Mouse (Mus musculus) embryo, embryonic 9.5 days (tissue): ENCODE data around the gene Cryzl2.

ENCODE experiments used
- DNase-seq: peaks from one replicate; pipeline ENCODE4 v3.0.0-alpha.2; 2017; ENCODE audit errors: extremely low spot score

Gene Cryzl2

GRCm38 (mm10) chr1:157472716-157473115 lies 14.3 kb downstream of the Cryzl2 start:
- DNase-seq, result no peak

- DNase-seq, result no peak
These were observed 16.5 kb downstream of the Cryzl2 start for GRCm38 (mm10) chr1:157474865-157475264.

GRCm38 (mm10) chr1:157476231-157476630 lies 17.9 kb downstream of the Cryzl2 start:
- DNase-seq, result no peak

GRCm38 (mm10) chr1:157480090-157480489 lies 21.7 kb downstream of the Cryzl2 start:
- DNase-seq, result no peak

GRCm38 (mm10) chr1:157480901-157481300 lies 22.5 kb downstream of the Cryzl2 start:
- DNase-seq, result no peak

GRCm38 (mm10) chr1:157481666-157482065 lies 23.3 kb downstream of the Cryzl2 start:
- DNase-seq, result no peak

GRCm38 (mm10) chr1:157484161-157484560 lies 25.8 kb downstream of the Cryzl2 start:
- no peak for DNase-seq

- DNase-seq, result no peak
These were observed 42.3 kb downstream of the Cryzl2 start for GRCm38 (mm10) chr1:157500657-157501056.

DNA sequence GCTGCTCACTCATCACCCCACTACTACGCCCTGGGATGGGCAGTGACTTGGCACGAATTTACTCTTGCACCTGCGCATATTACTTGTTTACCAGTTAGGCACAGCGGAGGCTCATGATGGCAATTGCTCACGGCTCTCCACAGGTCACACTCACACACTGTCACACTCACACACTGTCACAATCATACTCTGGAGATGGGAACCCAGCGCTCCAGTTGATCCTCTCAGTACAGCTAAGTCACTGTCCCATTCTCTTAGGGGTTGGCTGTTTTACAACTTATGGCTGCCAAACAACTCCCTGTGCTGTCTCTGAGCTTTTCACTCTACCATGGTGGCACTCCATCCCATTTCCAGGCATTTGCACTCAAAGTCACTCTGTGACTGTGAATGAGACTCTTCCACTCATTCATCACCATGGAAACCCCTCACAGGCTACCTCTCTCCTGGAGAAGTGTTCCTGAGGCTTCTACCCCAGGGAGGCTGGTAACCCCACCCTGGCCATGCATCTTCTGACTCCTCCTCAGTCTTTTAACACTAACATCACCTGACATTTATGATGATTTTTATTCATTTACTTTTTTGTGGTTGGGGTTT lies 43.1 kb downstream of the Cryzl2 start:
- no peak for DNase-seq

DNA sequence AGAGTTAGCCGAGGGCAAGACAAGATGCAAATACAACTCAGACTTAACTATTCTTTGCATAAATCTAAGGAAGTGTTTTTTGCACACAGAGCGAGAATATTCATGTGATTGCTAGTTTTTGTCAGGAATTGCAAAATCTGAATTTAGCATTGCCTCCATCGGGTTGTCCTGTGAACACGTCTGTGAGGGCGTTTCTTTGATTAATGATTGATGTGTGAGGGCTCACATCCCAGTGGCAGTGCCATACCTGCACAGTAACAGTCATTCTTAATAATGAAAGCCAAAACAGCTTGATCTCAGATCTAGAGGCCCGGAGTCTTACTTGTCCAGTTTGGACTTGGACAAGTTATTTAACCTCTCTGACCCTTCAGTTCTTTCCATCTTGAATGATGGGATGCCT lies 44.7 kb downstream of the Cryzl2 start:
- DNase-seq, result no peak

DNA sequence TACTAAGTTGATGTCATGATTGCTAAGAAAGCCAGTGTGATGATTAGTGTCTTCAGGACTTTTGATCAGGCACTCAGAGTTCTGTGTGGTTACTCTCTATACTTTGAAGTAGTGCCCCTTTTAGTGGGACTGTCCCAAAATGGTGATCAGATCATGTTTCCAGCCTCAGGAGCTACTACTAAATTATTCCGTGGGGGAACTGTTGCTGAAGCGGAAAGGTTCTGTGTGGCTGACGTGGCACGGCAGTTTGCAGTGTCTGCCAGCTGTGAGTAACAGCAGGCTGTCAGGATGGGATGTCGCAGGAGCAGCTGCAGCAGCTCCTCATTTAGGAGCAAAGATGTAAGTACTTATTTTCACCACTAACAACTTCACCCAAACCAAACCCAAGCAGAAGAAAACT lies 48.1 kb downstream of the Cryzl2 start, which contains the start of gene Sec16b:
Gene Sec16b, plus strand, starts transcription at position 207 of the 400 bp plus-strand sequence.
- peak; percentile 48 for DNase-seq

DNA sequence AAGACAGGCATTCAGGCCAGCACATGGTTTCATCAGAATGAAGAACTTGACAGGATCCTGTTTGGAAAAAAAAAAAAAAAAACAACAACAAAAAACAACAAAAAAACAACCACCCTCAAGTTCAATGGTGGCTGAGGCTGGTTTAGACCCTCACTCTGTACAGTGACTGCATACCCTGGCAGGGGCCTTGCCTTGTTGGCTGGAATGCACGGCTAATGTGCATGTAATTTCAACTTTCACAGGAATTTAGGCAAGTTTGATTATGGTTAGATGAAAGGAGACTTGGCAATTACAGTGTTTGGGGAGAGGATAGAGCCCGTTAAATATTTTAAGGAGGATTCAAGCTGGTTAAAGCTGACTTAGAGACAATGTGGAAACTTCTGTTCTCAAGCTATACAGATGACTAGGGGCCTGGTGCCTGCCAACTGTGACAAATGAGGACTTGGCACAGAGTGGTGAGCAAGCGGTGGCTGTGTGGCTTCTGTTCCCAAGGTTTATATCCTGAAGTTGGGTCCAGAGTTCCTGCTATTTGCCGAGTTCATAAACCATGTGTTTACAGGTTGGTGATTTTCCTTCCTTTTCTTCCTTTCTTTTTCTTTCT lies 48.7 kb downstream of the Cryzl2 start:
- peak; percentile 28 for DNase-seq

DNA sequence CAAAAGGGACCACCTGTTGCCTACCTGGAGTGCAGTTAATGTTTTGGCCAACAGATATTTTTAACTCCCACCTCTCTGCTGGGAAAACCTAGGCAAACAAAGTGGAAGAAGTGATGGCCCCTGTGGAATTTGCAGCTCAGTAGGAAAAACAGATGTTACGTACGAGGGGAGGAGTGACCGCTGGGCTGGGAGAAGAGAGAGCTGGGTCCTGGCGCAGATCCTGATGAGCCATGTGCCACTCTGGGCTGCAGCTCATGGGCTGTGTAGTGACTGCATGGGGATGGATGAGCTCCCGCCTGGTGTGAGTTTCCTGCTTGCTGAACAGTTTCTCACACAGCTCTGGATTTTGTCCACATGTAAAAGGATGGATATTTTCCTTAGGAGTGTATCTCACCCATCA lies 49.4 kb downstream of the Cryzl2 start:
- peak; percentile 24 for DNase-seq

DNA sequence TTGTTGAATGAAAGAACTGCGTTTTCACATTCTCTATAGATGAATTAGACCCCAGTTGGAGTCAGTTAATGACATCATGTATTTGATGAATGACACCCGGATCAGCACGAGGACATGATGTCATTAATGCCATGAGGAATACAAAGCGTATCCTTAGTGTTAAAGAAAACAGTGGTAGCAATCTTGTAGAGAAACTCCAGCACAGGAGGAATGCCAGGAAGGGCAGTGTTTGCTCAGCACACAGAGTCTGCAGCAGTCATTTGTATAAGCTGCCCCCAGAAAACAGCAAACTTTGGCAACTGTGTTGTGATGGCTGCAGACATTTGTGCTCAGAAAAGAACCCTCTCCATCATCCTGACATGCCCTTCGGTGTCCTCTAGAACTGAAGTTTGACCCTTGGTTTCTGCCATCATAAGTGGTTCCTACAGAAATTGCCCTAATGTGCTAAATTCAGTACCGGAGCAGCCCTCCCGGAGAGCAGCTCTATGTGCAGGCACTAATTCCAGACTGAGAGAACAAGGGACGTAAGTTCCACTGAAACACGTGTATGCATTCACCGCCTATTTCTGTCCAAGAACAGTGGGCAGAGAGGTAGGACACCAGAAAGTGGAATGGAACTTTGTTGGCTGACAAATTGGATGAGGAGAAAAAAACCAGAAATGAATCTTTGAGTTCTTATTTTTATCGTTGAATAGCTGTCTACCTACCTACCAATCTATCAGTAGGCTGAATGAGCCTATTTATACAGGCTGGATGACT lies 54.5 kb downstream of the Cryzl2 start:
- DNase-seq, result no peak

GRCm38 (mm10) chr1:157513559-157513958 lies 55.2 kb downstream of the Cryzl2 start:
- no peak for DNase-seq

GRCm38 (mm10) chr1:157514298-157514697 lies 55.9 kb downstream of the Cryzl2 start:
- no peak for DNase-seq

DNA sequence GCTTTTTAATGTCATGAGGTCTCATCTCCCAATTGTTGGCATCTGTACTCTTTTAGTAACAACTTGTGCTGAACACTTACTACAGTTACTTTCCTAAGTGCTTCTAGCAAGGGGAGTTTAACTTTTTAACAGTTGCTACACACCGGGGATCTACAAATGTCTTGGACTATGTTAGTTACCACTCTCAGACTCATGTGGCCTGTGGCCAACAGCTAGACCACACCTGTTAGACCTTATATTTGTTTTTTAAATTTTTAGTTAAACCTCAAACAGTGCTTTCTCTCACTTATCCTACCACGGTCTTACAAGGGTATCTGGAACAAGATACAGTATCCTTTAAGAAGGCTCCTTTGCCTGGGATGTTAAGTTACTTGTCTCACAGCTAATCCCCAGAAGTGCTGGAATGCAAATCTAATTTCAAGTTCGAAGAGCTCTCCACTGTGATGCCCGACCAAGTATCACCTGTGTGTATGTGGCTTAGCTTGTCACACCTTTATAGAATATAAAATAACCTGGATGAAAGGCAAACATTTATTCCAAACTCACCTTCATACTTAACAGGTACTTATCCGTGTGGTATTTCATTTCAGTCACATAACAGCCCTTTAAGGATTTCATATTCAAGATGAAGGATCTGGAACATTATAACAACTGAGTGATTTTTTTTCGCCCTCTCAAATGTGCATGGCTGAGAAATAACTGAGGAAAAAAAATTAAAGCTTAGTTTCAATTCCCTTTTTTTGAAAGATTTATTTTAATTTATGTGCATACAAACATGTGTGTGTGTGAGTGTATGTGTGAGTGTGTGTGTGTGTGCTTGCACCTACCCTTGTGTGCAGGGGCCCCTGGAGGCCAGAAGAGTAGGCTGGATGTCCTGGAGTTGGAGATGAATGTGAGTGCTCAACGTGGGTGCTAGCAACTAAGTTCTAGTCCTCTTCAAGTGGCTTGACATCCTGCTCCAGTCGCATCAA lies 58.7 kb downstream of the Cryzl2 start:
- DNase-seq, result no peak

DNA sequence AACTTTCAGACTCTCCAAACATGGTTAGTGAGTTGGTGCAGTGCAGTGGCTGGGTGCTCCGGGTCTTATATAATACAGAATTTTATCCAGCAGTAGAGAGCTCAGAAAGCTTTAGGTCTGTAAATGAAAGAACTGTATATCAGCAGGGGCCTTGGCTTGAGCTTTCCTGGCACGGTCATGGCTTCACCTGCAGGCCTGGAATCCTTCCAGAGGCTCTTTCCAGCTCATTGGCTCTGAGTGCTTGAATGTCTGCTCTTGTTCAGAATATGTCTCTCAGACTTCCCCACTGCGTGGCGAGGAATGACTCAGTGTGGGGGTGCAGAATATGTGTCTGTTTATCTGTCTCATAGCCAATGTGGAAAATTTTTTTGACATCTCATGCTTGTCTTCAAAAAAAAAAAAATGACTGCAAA lies 59.7 kb downstream of the Cryzl2 start:
- DNase-seq, result no peak

GRCm38 (mm10) chr1:157519396-157519795 lies 61.0 kb downstream of the Cryzl2 start:
- DNase-seq, result no peak

DNA sequence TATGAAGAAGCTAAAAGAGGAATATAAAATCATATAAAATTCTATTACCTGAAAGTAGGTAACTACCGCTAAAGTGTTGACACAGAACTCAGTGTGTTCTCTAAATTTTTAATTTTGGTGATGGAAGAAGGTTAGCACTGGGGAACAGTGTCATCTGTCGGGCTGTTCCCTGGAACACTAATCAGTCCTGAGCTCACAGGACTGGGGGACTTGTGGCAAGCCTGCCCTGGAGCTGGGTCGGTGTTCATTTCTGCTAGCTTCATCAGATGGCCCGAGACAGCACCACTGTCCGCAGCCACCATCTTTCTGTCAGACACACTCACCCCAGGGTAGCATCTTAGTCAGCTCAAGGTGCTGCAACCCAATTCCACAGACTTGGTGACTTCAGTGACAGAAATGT lies 63.9 kb downstream of the Cryzl2 start:
- DNase-seq, result no peak

DNA sequence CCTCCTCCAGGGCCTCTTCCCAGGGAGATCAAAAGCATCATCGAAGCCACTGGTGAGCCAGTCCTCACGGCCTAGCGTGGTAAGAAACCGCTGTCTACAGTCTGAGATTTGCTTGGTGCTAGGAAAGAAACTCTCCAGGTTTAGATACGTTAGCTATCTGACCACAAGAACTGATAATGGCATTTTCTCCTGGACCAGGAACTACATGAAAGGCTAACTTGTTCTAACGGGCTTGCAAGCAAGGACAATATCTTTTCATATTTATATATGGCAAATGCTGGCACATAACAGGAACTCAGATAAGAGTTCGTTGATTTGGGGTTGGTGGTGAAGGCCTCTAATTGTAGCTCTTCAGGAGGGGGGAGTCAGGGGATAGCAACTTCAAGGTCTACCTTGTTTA lies 66.4 kb downstream of the Cryzl2 start:
- DNase-seq, result no peak
